Mouse (Mus musculus) forebrain, embryonic 14.5 days (tissue): ENCODE data around the gene Nelfe. TPM values are rescaled to one million over a fixed set of nuclear protein-coding genes. Genes with fewer than 3 reads are reported as not detected.
A peak's percentile ranks its signal among the peaks of the same experiment; 100 is the strongest.

Experiments
- ATAC-seq: fragments of 200-750 bp; cut with Nextera tagmentation; 2 replicates; pipeline ENCODE4 v1.8.0; 2017; ENCODE audit warnings: mild to moderate bottlenecking, moderate library complexity
- DNase-seq: peaks from one replicate; pipeline ENCODE4 v3.0.0-alpha.2; 2015; ENCODE audit warnings: low spot score
- H3K27ac ChIP-seq: fragments of 300-500 bp; sonication (generic); 2 replicates; pipeline ENCODE4 v1.5.1; 2014; ENCODE audit warnings: low read depth, mild to moderate bottlenecking, control low read depth, low read length, moderate library complexity
- H3K27me3 ChIP-seq: fragments of 300-500 bp; sonication (generic); replicated peaks from 2 replicates; pipeline ENCODE4 v1.6.1; 2014; ENCODE audit warnings: low read length, control low read depth, mixed read lengths; ENCODE audit not compliant: control insufficient read depth, insufficient read depth
- H3K36me3 ChIP-seq: fragments of 300-500 bp; sonication (generic); 2 replicates; pipeline ENCODE4 v1.6.1; 2014; ENCODE audit warnings: low read length, control low read depth; ENCODE audit not compliant: control insufficient read depth, insufficient read depth
- H3K4me1 ChIP-seq: fragments of 300-500 bp; sonication (generic); 2 replicates; pipeline ENCODE4 v1.6.1; 2014; ENCODE audit warnings: antibody characterized with exemption, low read length, control low read depth; ENCODE audit not compliant: control insufficient read depth, insufficient read depth
- H3K4me2 ChIP-seq: fragments of 300-500 bp; sonication (generic); 2 replicates; pipeline ENCODE4 v1.6.1; 2014; ENCODE audit warnings: mild to moderate bottlenecking, control low read depth, low read length
- H3K4me3 ChIP-seq: fragments of 300-500 bp; sonication (generic); 2 replicates; pipeline ENCODE4 v1.5.1; 2014; ENCODE audit warnings: low read depth, low read length, control low read depth
- H3K9ac ChIP-seq: fragments of 300-500 bp; sonication (generic); 2 replicates; pipeline ENCODE4 v1.6.1; 2014; ENCODE audit warnings: mild to moderate bottlenecking, low read length, control low read depth, moderate library complexity
- H3K9me3 ChIP-seq: fragments of 300-500 bp; sonication (generic); replicated peaks from 2 replicates; pipeline ENCODE4 v1.6.1; 2016; ENCODE audit warnings: low read length, control low read depth, mixed read lengths; ENCODE audit not compliant: control insufficient read depth
- WGBS: fragments of 180-500 bp; shearing (Covaris S2); extraction: QIAGEN DNeasy Blood & Tissue Kit; methylation state at CpG from one replicate; pipeline ENCODE4 v1.1.7; 2014; 5-methylcytosine and 5-hydroxymethylcytosine counted together
- polyA plus RNA-seq: library from polyadenylated mRNA; unstranded; fragments of >200 nt; fragmentation: Nextera tagmentation; extraction: Ambion mirVana; gene quantifications from 2 replicates; pipeline ENCODE4 v1.2.1, GENCODE M21; 2014

Nelfe gene
- polyA plus RNA-seq, 1 experiment from 2014 or later = 82.9 TPM

DNA sequence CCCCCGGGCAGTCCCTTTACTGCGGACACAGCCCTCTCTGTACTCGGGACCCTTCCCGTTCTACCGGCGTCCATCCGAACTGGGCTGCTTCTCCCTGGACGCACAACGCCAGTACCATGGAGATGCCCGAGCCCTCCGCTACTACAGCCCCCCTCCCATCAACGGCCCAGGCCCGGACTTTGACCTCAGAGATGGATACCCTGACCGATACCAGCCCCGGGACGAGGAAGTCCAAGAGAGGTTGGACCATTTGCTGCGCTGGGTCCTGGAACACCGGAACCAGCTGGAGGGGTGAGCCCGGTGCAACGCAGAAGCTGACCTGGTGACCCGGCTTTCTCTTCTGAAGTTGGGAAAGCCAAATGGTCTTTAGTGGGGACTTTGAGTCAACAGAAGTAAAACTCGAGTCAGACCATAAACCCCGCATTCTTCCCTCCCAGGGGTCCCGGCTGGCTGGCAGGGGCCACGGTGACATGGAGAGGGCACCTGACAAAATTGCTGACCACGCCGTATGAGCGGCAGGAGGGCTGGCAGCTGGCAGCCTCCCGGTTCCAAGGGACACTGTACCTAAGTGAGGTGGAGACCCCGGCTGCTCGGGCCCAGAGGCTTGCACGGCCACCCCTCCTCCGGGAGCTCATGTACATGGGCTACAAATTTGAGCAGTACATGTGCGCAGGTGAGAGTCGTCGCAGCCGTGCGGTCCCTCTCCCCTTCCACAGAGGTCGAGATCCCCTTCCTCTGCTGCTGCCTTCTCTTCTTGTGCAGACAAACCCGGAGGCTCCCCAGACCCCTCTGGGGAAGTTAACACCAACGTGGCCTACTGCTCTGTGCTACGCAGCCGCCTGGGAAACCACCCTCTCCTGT, 12.5 kb upstream of the Nelfe start:
- 0 out of 2 replicates have a peak, but pooled peaks have one; percentile 3 for ATAC-seq
- Histone ChIP-seq H3K4me2 (peak overlapping the region; percentile 99), H3K27me3 (no peaks in the 10 kb centered on the region), H3K36me3 (peaks cover 54% of the 10 kb centered on the region), H3K9me3 (no peaks in the 10 kb centered on the region), H3K9ac (peak overlapping the region; percentile 80), H3K4me3 (peak overlapping the region; percentile 73), H3K27ac (no peak overlapping the region), H3K4me1 (peaks cover 13% of the 10 kb centered on the region)
- DNase-seq = no peak
- 45% methylated on average over 43 of the region's 43 CpGs for WGBS

DNA sequence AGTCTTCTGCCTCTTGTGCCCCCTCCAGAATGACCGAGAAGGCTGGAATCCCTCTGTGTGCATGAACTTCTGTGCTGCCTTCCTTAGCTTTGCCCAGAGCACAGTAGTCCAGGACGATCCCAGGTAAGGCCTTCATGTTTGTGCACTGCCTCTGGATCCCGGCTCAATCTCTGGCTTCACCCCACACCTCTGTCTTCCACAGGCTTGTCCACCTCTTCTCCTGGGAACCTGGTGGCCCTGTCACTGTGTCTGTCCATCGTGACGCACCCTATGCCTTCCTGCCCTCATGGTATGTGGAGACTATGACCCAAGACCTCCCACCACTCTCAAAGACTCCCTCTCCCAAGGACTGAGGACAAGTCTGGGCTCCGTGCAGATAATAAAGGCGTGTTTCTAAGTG, 11.4 kb upstream of the Nelfe start:
- Histone ChIP-seq H3K36me3 (peaks cover 60% of the 10 kb centered on the region), H3K9ac (no peak overlapping the region), H3K27me3 (no peaks in the 10 kb centered on the region)

DNA sequence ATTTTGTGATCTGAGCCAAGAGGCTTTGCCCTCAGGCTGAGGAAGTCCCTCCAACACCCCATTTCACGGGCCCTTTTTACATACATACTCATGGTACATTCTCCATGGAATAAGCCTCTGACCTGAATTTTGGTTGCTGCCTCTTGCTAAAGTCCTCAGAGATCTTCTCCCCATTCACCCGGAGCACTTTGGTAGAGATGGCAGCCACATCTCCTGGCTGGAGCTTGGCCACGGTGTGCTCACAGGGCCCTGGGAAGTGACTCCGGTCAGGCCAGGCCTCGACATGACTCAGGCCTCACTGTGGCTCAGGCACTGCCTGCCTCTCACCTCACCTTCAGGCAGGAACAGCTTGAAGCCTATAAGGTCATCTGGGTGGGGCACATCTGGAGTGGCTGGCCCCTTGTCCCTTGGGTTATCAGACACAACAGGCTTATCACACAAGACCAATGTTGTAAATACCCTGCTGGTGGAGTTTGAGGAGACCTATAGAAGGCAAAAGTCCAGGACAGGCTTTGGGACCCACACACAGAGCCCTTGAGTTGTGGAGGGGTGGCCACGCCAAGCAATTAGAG, 9.4 kb upstream of the Nelfe start:
- H3K4me2 ChIP-seq = no peak overlapping the region
- H3K9me3 ChIP-seq = no peaks in the 10 kb centered on the region
- ATAC-seq (no peak), DNase-seq (no peak)
- H3K27me3 ChIP-seq = no peaks in the 10 kb centered on the region
- peaks cover 74% of the 10 kb centered on the region for H3K36me3 ChIP-seq
- H3K9ac ChIP-seq = no peak overlapping the region
- WGBS = 87% methylated on average over 6 of the region's 6 CpGs
- H3K4me3 ChIP-seq = no peak overlapping the region
- H3K4me1 ChIP-seq = peaks cover 10% of the 10 kb centered on the region
- no peak overlapping the region for H3K27ac ChIP-seq

More for the DNA sequence above, 11.4 kb upstream of the Nelfe start:
- Histone ChIP-seq H3K4me2 (no peak overlapping the region), H3K4me3 (no peak overlapping the region), H3K4me1 (peaks cover 13% of the 10 kb centered on the region), H3K27ac (no peak overlapping the region), H3K9me3 (no peaks in the 10 kb centered on the region)
- ATAC-seq = no peak
- no peak for DNase-seq
- WGBS = 89% methylated on average over 7 of the region's 7 CpGs

DNA sequence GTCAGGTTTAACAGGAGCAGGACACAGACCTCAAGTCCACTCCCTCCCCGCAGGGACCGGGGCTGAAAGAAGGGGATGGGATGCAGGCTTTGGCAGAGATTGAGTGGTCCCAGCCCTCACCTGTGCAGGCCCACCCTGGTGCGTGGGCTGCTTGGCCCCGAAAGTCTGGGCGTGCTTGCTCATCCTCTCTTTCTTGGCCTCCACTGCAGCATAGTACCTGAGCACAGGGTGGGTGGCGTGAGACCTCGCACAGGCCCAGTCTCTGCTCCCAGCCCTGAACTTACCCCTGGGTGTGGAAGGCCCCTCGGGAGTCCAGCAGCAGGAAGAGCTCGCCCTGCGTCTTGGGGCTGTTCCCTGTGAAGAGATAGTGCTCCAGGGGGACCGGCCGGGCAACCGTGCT, 5.3 kb upstream of the Nelfe start:
- Histone ChIP-seq H3K27me3 (no peaks in the 10 kb centered on the region), H3K4me3 (no peak overlapping the region), H3K9ac (no peak overlapping the region), H3K4me1 (peaks cover 5% of the 10 kb centered on the region; the same call in 1 of the 2 replicates), H3K4me2 (no peak overlapping the region), H3K9me3 (no peaks in the 10 kb centered on the region), H3K27ac (no peak overlapping the region), H3K36me3 (peaks cover 84% of the 10 kb centered on the region)
- WGBS = 93% methylated on average over 13 of the region's 13 CpGs
- no peak for ATAC-seq
- no peak for DNase-seq

DNA sequence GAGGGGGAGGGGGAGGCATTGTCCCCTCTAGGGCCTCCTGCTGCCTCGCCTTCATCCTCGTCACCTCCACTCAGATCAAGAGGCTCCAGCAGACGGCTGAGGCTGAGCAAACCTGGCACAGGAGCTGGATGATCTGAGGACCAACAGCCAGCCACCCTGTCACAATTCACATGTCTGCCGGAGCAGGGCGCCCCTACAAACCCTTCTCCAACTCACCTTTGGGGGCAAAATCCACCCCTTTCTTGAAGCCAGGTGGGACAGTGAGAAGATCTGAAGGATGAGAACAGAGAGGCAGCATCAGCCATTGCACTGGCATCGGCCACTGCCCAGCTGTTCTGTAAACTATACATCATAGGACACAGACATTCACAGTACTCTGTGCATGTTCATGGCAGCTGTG, 3.0 kb upstream of the Nelfe start:
- Histone ChIP-seq H3K9me3 (no peaks in the 10 kb centered on the region), H3K4me3 (no peak overlapping the region), H3K4me2 (no peak overlapping the region), H3K27ac (no peak overlapping the region), H3K9ac (no peak overlapping the region), H3K4me1 (peaks cover 17% of the 10 kb centered on the region), H3K36me3 (peaks cover 63% of the 10 kb centered on the region), H3K27me3 (no peaks in the 10 kb centered on the region)
- DNase-seq (no peak), ATAC-seq (no peak)
- WGBS = 85% methylated on average over 6 of the region's 6 CpGs

DNA sequence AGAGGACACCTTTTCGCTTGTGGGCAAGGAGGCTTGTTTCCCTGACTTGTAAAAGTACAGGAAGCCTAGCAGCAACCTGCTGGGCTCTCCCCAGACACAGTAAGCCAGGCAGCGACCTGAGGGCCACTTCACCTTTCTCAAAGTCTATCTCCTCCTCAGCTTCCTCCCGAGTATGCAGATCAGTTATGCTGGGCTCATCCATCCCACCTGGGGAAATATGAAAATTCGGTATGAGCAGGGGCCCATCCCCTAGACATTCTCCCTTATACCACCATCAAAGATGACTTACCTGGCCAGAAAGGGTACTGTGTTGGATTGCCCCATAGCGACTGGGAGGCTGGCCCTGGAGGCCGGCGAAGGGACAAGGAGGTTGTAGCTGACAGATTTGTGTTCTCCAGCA, 2.6 kb upstream of the Nelfe start:
- Histone ChIP-seq H3K27ac (no peak overlapping the region), H3K9me3 (no peaks in the 10 kb centered on the region), H3K4me2 (no peak overlapping the region), H3K27me3 (no peaks in the 10 kb centered on the region), H3K36me3 (peaks cover 62% of the 10 kb centered on the region), H3K9ac (no peak overlapping the region), H3K4me1 (peaks cover 17% of the 10 kb centered on the region), H3K4me3 (no peak overlapping the region)
- no peak for ATAC-seq
- no peak for DNase-seq
- 93% methylated on average over 7 of the region's 7 CpGs for WGBS

DNA sequence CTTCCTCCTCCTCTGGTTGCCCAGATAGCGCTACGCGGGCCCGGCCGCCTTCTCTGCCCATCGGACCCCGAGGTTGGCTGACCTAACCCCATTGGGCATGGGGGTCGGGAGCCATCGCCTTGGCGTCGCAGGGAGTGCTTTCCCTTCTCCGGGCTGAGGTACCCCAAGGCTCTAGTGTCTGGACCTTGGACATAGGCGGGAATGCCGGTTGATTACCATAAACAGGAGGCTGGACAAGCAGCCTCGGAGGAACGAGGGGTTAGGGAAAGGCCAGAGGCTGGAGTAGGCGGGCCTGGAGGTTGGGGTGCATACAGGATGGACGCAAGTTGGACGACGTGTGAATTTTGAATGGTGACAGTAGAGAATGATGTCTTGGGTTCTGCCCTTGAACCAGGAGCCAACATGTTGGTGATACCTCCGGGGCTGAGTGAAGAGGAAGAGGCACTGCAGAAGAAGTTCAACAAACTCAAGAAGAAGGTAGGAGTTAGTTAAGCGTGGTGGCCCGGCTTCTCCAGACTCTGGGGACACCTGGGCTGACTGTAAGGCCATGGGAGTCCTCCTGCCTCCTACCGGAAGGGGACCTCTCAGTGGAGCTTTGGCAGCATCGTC, 430 bp downstream of the Nelfe start:
- DNase-seq (no peak), ATAC-seq (no peak; the same call in 1 of the 2 replicates)
- H3K4me3 ChIP-seq = peak overlapping the region; percentile 64
- no peaks in the 10 kb centered on the region for H3K9me3 ChIP-seq
- H3K4me2 ChIP-seq = peak overlapping the region; percentile 98
- H3K9ac ChIP-seq = peak overlapping the region; percentile 88
- 1% methylated on average over 25 of the region's 25 CpGs for WGBS
- H3K36me3 ChIP-seq = peaks cover 60% of the 10 kb centered on the region
- H3K4me1 ChIP-seq = peaks cover 17% of the 10 kb centered on the region
- no peak overlapping the region for H3K27ac ChIP-seq
- no peaks in the 10 kb centered on the region for H3K27me3 ChIP-seq

DNA sequence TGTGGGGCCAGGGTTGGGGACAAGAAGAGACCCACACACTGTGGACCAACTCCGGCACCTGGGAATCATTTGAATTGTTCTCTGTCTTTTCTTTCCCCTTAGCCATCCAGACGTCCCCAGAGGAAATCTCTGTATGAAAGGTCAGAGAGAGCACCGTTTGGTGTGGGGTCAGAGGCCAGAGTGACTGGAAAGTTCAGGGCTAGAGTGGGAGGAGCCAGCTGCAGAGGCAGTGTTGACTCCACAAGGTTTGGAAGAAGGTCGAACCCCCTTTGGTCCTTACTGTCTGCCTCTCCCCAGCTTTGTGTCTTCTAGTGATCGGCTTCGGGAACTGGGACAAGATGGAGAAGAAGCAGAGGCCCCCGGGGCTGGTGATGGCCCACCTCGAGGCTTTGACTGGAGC, 3.3 kb downstream of the Nelfe start:
- no peak overlapping the region for H3K27ac ChIP-seq
- no peaks in the 10 kb centered on the region for H3K27me3 ChIP-seq
- 88% methylated on average over 8 of the region's 8 CpGs for WGBS
- H3K9me3 ChIP-seq = no peaks in the 10 kb centered on the region
- peaks cover 17% of the 10 kb centered on the region for H3K4me1 ChIP-seq
- no peak overlapping the region for H3K4me3 ChIP-seq
- DNase-seq (no peak), ATAC-seq (no peak)
- H3K4me2 ChIP-seq = no peak overlapping the region
- no peak overlapping the region for H3K9ac ChIP-seq
- peaks cover 53% of the 10 kb centered on the region for H3K36me3 ChIP-seq

DNA sequence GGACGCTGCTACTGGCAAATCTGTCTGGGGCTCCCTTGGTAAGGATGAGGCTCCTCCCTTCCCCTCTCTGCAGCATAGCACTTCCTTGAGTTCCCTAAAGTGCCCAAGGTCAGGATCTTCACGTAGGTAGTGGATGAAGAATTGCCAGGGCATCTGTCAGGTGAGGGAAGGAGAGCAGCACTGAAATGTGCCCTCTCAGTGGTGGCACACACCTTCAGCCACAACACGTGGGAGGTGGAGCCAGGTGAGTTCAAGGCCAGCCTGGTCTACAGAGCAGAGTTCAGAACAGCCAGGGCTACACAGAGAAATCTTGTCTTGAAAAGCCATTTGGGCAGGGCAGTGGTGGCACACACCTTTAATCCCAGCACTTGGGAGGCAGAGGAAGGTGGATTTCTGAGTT, 4.6 kb downstream of the Nelfe start:
- no peak overlapping the region for H3K4me3 ChIP-seq
- no peak for ATAC-seq
- H3K27ac ChIP-seq = no peak overlapping the region
- H3K9me3 ChIP-seq = no peaks in the 10 kb centered on the region
- 88% methylated on average over 3 of the region's 3 CpGs for WGBS
- H3K9ac ChIP-seq = no peak overlapping the region
- H3K4me1 ChIP-seq = peaks cover 12% of the 10 kb centered on the region
- no peaks in the 10 kb centered on the region for H3K27me3 ChIP-seq
- peaks cover 53% of the 10 kb centered on the region for H3K36me3 ChIP-seq
- DNase-seq = no peak
- no peak overlapping the region for H3K4me2 ChIP-seq
